Mouse (Mus musculus) T-helper 2 cell (primary cell): ENCODE results near the gene Cptp.

ENCODE experiments used
- in situ Hi-C: fragments of 300-600 bp; cut with MboI, MseI; formaldehyde crosslinking; loops from one replicate; pipeline ENCODE4 v1.15.1; 2025; ENCODE audit warnings: high pct_unique_total_duplicates

The Cptp gene

GRCm38 (mm10) chr4:155869317-155870033, at the start of gene Cptp, which contains the start of gene Ints11:
Cptp (minus strand) TSS chr4:155869440.
Ints11 (plus strand) TSS chr4:155869546.
- in situ Hi-C loops: no loop called here

- in situ Hi-C loops: loop anchor here (5.0 to 10.0 kb wide), 2 partner anchors 64 to 316 kb away; no protein-coding TSS in a partner anchor
These were observed 39.5 kb upstream of the Cptp start for GRCm38 (mm10) chr4:155908751-155909150.

DNA sequence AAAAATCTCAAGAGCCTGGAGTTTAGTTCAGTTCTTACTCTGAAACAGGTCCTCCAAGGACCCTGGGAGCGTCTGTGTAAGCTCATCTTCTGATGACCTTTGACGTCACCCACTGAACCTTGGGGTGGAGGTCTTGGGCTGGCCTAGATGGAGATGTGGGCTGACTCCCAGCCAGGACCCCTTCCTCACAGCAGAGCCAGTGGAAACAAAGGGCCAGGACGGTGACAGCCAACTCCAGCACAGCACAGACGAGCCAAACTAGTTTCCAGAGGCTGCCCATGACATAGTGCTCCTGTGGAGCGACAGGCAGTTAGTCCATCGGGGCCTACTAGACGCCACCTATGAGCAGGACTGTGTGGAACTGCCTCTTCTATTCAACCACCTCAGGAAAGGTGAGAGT, 39.0 kb upstream of the Cptp start:
- in situ Hi-C loops: loop anchor here (5.0 to 10.0 kb wide), 2 partner anchors 64 to 317 kb away; no protein-coding TSS in a partner anchor

DNA sequence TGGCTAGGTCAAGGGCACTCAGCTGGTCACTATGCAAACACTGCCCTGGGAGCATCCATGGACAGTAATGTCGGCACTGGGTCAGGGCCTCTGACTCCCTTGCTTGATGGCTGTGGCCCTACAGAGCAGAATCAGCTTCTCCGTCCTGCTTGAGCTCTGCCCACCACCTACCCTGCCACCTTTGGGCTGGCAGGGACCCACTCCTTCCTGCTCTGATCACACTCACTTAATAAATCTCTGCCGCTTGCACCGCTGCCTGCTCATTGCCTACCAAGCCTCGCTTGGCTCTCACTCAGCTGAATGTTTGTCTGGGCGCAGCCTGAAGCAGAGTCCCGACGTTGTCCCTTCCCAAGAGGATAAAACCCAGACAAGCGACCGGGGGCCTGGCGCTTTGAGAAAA, 37.8 kb upstream of the Cptp start:
- in situ Hi-C loops: loop anchor here (5.0 to 10.0 kb wide), 2 partner anchors 65 to 318 kb away; no protein-coding TSS in a partner anchor

GRCm38 (mm10) chr4:155906125-155906524, 36.9 kb upstream of the Cptp start:
- in situ Hi-C loops: loop anchor here (5.0 to 10.0 kb wide), 2 partner anchors 66 to 319 kb away; no protein-coding TSS in a partner anchor

GRCm38 (mm10) chr4:155905634-155906033, 36.4 kb upstream of the Cptp start:
- in situ Hi-C loops: loop anchor here (5.0 to 10.0 kb wide), 2 partner anchors 67 to 319 kb away; no protein-coding TSS in a partner anchor

- in situ Hi-C loops: loop anchor here (5.0 to 10.0 kb wide), 2 partner anchors 68 to 320 kb away; no protein-coding TSS in a partner anchor
These were observed 35.3 kb upstream of the Cptp start for GRCm38 (mm10) chr4:155904318-155905102.

DNA sequence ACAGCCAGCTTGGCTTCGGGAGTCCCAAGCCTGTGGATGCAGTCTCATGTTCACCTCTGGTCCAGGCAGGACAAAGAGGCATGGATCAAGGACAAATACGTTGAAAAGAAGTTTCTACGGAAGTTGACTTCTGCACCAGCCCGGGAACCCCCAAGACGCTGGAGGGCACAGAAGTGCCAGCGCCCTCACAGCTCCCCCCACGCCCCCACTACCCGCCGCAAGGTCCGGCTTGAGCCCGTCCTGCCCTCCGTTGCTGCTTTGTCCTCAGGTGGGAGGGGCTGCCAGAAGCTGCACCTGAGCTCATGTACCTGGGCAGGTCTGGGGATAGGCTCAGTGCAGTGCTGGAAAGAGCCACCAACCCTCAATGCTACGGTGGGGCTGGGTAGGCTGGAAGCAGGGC, 34.0 kb upstream of the Cptp start:
- in situ Hi-C loops: loop anchor here (10.0 kb wide), 1 partner anchor 322 kb away; no protein-coding TSS in a partner anchor

DNA sequence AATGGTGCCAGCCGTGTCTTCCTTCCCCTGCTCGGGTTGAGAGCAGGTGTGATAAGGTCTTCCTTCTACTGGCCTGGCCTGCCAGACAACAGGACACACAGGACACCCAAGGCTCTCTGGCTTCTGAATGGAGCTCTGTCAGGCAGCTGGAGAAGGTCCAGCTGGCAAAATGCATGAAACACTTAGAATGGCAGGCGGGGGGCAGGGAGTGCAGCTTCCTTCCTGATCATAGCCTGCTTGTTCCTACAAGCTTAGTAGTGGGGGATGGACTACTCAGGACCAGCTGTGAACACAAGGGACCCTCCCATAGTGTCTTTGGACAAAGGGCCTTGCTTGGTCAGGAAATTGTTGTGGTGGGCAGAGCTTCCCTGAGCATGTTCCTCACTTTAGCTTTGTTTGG, 32.0 kb upstream of the Cptp start:
- in situ Hi-C loops: loop anchor here (10.0 kb wide), 1 partner anchor 324 kb away; no protein-coding TSS in a partner anchor

DNA sequence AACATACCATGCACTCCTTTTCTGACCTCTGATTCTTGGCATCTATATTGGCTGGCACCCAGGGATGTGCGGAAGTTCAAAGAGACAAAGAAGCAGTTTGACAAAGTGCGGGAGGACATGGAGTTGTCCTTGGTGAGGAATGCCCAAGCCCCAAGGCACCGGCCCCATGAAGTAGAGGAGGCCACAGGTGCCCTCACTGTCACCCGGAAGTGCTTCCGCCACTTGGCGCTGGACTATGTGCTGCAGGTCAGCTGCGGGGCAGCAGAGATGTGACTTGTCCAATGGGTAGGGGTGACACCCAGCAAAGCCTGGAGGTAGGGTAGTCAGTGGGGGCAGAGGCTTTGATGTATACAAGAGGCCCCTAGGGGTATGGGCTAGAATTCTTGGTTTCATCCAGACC, 30.1 kb upstream of the Cptp start:
- in situ Hi-C loops: loop anchor here (5.0 kb wide), 1 partner anchor 42 kb away; no protein-coding TSS in a partner anchor

GRCm38 (mm10) chr4:155898318-155898717, 29.1 kb upstream of the Cptp start:
- in situ Hi-C loops: loop anchor here (5.0 kb wide), 1 partner anchor 41 kb away; no protein-coding TSS in a partner anchor

DNA sequence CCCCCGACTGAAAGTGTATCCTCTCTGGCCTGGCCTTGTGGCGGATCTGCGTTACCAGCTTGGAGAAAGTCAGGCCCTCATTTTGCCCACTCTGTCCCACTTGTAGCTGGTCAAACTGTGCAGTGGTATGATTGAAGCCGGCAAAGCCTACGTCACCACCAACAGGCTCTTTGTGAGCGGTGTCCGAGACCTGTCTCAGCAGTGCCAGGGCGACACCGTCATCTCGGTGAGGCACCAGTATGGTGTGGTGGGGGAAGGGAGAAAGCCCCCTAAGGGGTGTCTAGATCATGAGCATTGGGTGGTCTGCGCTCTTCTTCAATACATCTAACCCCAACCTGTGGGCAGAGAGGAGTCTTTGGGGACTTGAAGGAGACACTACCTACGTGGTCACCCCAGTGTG, 27.2 kb upstream of the Cptp start:
- in situ Hi-C loops: loop anchor here (5.0 kb wide), 1 partner anchor 39 kb away; no protein-coding TSS in a partner anchor

GRCm38 (mm10) chr4:155895826-155896225, 26.6 kb upstream of the Cptp start:
- in situ Hi-C loops: loop anchor here (5.0 kb wide), 1 partner anchor 39 kb away; no protein-coding TSS in a partner anchor

DNA sequence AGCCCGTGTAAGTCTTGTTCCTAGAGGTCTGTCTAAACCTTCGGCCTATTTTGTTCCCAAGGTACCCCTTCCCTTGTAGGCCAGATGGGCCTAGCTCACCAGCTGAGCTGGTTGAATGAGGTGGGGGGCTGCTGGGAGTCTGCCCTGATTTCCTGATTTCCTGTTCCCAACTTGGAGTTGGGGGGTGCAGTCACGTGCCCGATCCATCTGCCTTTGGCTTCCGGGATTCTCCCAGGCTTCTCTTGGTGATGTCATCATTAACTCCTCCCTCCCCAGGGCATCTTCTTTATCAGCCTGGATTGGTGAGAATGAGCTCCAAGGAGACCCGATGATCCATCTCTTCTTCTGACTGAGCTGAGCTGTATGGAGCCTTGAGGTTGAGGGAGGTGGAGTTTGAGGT, 26.0 kb upstream of the Cptp start:
- in situ Hi-C loops: loop anchor here (5.0 kb wide), 1 partner anchor 38 kb away; no protein-coding TSS in a partner anchor

DNA sequence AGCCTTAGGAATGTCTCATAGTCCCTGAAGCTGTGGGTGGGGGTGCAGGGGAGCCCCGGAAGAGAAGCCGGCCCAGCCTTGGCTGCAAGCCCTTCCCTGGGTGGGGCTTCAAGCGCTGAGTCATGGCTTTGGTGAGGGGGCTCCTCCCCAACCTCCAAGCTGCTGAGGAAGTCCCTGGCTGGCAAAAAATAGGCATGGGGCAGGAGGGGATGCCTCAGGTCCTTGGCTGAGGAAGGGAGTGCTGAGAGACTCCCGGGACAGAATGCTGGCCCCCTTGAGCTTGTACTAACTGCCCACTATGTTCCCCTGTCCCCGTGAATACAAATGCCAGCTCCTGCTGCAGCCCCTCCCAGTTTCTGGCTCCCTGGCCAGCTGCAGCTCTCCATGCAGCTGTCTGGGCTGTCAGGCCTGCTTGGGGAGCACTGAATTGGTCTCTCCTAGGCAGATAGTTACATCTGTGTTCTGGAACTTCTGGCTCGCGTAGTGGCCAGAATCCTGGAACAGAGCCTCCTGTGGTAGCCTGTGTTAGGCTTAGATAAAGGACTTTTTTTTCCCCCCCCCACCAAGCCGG, 25.2 kb upstream of the Cptp start:
- in situ Hi-C loops: no loop called here

- in situ Hi-C loops: no loop called here
These were observed 24.0 kb upstream of the Cptp start for GRCm38 (mm10) chr4:155893212-155893690.

- in situ Hi-C loops: no loop called here
These were observed 23.4 kb upstream of the Cptp start for GRCm38 (mm10) chr4:155892438-155893211.

DNA sequence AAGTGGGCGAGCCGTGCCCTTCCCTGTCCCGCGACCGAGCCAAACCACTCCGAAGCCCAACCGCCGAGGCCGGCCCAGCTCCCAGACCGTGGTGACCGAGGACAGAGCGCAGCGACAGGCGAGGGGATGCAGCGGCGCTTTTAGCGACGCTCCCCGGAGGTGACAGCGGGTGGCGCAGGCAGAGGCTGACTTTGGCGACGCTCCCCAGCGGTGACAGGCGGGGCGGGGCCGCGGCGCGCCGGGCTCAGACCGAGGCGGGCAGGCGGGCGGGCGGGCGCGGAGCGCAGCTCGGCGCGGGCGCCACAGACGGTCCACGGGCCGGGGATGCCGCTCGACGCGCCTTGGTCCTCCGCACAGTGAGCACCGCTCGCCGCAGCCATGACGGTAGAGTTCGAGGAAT, 22.8 kb upstream of the Cptp start:
- in situ Hi-C loops: no loop called here

DNA sequence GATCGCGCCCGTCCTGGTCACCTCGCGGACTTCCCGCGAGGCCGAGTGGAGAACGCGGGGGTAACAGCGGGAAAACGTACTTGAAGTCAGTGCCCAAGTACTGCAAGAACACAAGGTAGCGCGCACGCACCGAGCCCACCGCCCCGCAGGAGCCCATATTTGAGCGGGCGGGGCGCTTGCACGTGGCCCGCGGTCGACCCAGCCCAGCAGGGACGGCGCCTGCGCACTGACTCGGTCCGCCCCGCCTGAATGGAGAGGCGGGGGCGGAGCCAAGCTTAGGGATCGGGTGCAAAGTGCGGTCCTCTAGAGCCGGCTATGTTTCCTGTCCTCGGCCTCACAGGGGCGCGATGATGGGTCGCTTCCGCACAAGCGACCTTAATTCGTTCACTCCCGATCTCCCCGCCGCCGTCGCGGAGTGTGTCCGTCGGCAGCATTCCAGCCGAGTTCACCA, 22.3 kb upstream of the Cptp start, which contains the start of the genes Pusl1 and Acap3:
TSS of gene Pusl1 (minus strand) at position 231 of the 451 bp plus-strand sequence.
TSS of gene Acap3 (plus strand) at position 272 of the 451 bp plus-strand sequence.
- in situ Hi-C loops: no loop called here

DNA sequence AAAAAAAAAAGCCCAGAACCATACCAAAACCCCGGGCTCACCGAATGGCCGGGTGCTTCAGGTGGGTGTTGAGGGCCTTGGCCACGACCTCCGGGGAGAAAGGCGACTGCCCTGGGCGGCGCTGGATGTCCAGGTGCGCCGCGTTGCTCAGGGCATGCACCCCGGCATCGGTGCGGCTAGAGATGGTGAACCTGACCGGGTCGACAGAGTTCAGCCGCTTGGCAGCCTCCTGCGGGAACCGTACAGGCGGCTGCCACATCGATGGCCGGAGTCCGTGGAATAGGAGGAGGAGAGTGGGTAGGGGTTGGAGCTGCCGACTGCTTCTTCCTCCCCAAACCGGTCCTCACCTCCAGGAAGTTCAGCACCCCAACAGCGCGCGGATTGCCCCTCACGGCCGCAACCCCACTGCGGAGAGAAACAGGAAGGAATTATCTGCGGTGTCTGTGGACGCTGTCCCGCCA, 21.8 kb upstream of the Cptp start:
- in situ Hi-C loops: no loop called here
